Mouse (Mus musculus): ENCODE measurements around the gene D630039A03Rik. TPM values are rescaled to one million over a fixed set of nuclear protein-coding genes. Genes with fewer than 3 reads are reported as not detected.

The D630039A03Rik gene
- polyA plus RNA-seq, 1 experiment from 2014 or later = not detected

- no peak overlapping the region for H3K27ac ChIP-seq (ENCODE audit: low read depth, low read length)
- no peak overlapping the region for H3K9ac ChIP-seq (ENCODE audit: low read length)
- H3K9me3 ChIP-seq (ENCODE audit: control insufficient read depth, low read length) = no peaks in the 10 kb centered on the region
- no peak overlapping the region for H3K4me2 ChIP-seq (ENCODE audit: low read depth, low read length, severe bottlenecking)
- no peaks in the 10 kb centered on the region for H3K27me3 ChIP-seq (ENCODE audit: control insufficient read depth, insufficient read depth, low read length)
- H3K4me3 ChIP-seq (ENCODE audit: low read depth, low read length) = no peak overlapping the region
- ATAC-seq (replicated peaks; ENCODE audit: low FRiP score) (no peak), DNase-seq (ENCODE audit: low spot score) (no peak)
- H3K4me1 ChIP-seq (replicated peaks; ENCODE audit: control insufficient read depth, insufficient read depth, low read length) = no peaks in the 10 kb centered on the region
- H3K36me3 ChIP-seq (ENCODE audit: control insufficient read depth, insufficient read depth, low read length) = no peaks in the 10 kb centered on the region
- 48% methylated on average over 10 of the region's 10 CpGs for WGBS
Observed at GRCm38 (mm10) chr4:57867454-57867853, 48.6 kb downstream of the D630039A03Rik start.

GRCm38 (mm10) chr4:57866990-57867389 lies 49.1 kb downstream of the D630039A03Rik start:
- no peaks in the 10 kb centered on the region for H3K36me3 ChIP-seq (ENCODE audit: control insufficient read depth, insufficient read depth, low read length)
- no peak overlapping the region for H3K27ac ChIP-seq (ENCODE audit: low read depth, low read length)
- H3K9me3 ChIP-seq (ENCODE audit: control insufficient read depth, low read length) = no peaks in the 10 kb centered on the region
- no peak overlapping the region for H3K9ac ChIP-seq (ENCODE audit: low read length)
- H3K4me3 ChIP-seq (ENCODE audit: low read depth, low read length) = no peak overlapping the region
- no peak for ATAC-seq (replicated peaks; ENCODE audit: low FRiP score)
- H3K27me3 ChIP-seq (ENCODE audit: control insufficient read depth, insufficient read depth, low read length) = no peaks in the 10 kb centered on the region
- H3K4me1 ChIP-seq (replicated peaks; ENCODE audit: control insufficient read depth, insufficient read depth, low read length) = no peaks in the 10 kb centered on the region
- no peak for DNase-seq (ENCODE audit: low spot score)
- 77% methylated on average over 9 of the region's 9 CpGs for WGBS
- H3K4me2 ChIP-seq (ENCODE audit: low read depth, low read length, severe bottlenecking) = no peak overlapping the region

- no peak for DNase-seq (ENCODE audit: low spot score)
- no peak for ATAC-seq (replicated peaks; ENCODE audit: low FRiP score)
- H3K9me3 ChIP-seq (ENCODE audit: control insufficient read depth, low read length) = no peaks in the 10 kb centered on the region
- no peak overlapping the region for H3K4me2 ChIP-seq (ENCODE audit: low read depth, low read length, severe bottlenecking)
- H3K36me3 ChIP-seq (ENCODE audit: control insufficient read depth, insufficient read depth, low read length) = no peaks in the 10 kb centered on the region
- no peak overlapping the region for H3K27ac ChIP-seq (ENCODE audit: low read depth, low read length)
- 11% methylated on average over 2 of the region's 2 CpGs for WGBS
- H3K27me3 ChIP-seq (ENCODE audit: control insufficient read depth, insufficient read depth, low read length) = no peaks in the 10 kb centered on the region
- H3K9ac ChIP-seq (ENCODE audit: low read length) = no peak overlapping the region
- no peaks in the 10 kb centered on the region for H3K4me1 ChIP-seq (replicated peaks; ENCODE audit: control insufficient read depth, insufficient read depth, low read length)
- H3K4me3 ChIP-seq (ENCODE audit: low read depth, low read length) = no peak overlapping the region
Observed at GRCm38 (mm10) chr4:57866088-57866487, 50.0 kb downstream of the D630039A03Rik start.

GRCm38 (mm10) chr4:57862269-57862986 lies 53.7 kb downstream of the D630039A03Rik start:
- no peaks in the 10 kb centered on the region for H3K4me1 ChIP-seq (replicated peaks; ENCODE audit: control insufficient read depth, insufficient read depth, low read length)

GRCm38 (mm10) chr4:57861856-57862255 lies 54.2 kb downstream of the D630039A03Rik start:
- H3K9me3 ChIP-seq (ENCODE audit: control insufficient read depth, low read length) = no peaks in the 10 kb centered on the region
- DNase-seq (ENCODE audit: low spot score) (no peak), ATAC-seq (replicated peaks; ENCODE audit: low FRiP score) (no peak)
- WGBS = 94% methylated on average over 8 of the region's 8 CpGs
- H3K9ac ChIP-seq (ENCODE audit: low read length) = no peak overlapping the region
- H3K4me2 ChIP-seq (ENCODE audit: low read depth, low read length, severe bottlenecking) = no peak overlapping the region
- no peak overlapping the region for H3K4me3 ChIP-seq (ENCODE audit: low read depth, low read length)
- no peaks in the 10 kb centered on the region for H3K27me3 ChIP-seq (ENCODE audit: control insufficient read depth, insufficient read depth, low read length)
- no peaks in the 10 kb centered on the region for H3K4me1 ChIP-seq (replicated peaks; ENCODE audit: control insufficient read depth, insufficient read depth, low read length)
- no peak overlapping the region for H3K27ac ChIP-seq (ENCODE audit: low read depth, low read length)
- H3K36me3 ChIP-seq (ENCODE audit: control insufficient read depth, insufficient read depth, low read length) = 0 out of 2 replicates have a peak, but pooled peaks cover 3% of the 10 kb centered on the region

More at GRCm38 (mm10) chr4:57862269-57862986, 53.7 kb downstream of the D630039A03Rik start:
- DNase-seq (ENCODE audit: low spot score) (no peak), ATAC-seq (replicated peaks; ENCODE audit: low FRiP score) (no peak)
- H3K9me3 ChIP-seq (ENCODE audit: control insufficient read depth, low read length) = no peaks in the 10 kb centered on the region
- H3K27ac ChIP-seq (ENCODE audit: low read depth, low read length) = no peak overlapping the region
- no peak overlapping the region for H3K9ac ChIP-seq (ENCODE audit: low read length)
- H3K4me2 ChIP-seq (ENCODE audit: low read depth, low read length, severe bottlenecking) = no peak overlapping the region
- H3K27me3 ChIP-seq (ENCODE audit: control insufficient read depth, insufficient read depth, low read length) = no peaks in the 10 kb centered on the region
- no peak overlapping the region for H3K4me3 ChIP-seq (ENCODE audit: low read depth, low read length)
- WGBS = 87% methylated on average over 9 of the region's 9 CpGs
- no peaks in the 10 kb centered on the region for H3K36me3 ChIP-seq (ENCODE audit: control insufficient read depth, insufficient read depth, low read length)

GRCm38 (mm10) chr4:57861166-57861565 lies 54.9 kb downstream of the D630039A03Rik start:
- 80% methylated on average over 6 of the region's 6 CpGs for WGBS
- Histone ChIP-seq H3K27me3 (ENCODE audit: control insufficient read depth, insufficient read depth, low read length) (no peaks in the 10 kb centered on the region), H3K36me3 (ENCODE audit: control insufficient read depth, insufficient read depth, low read length) (peaks cover 4% of the 10 kb centered on the region; the same call in 1 of the 2 replicates), H3K4me2 (ENCODE audit: low read depth, low read length, severe bottlenecking) (no peak overlapping the region), H3K4me3 (ENCODE audit: low read depth, low read length) (no peak overlapping the region), H3K9me3 (ENCODE audit: control insufficient read depth, low read length) (no peaks in the 10 kb centered on the region), H3K4me1 (replicated peaks; ENCODE audit: control insufficient read depth, insufficient read depth, low read length) (no peaks in the 10 kb centered on the region), H3K9ac (ENCODE audit: low read length) (no peak overlapping the region), H3K27ac (ENCODE audit: low read depth, low read length) (no peak overlapping the region)
- no peak for ATAC-seq (replicated peaks; ENCODE audit: low FRiP score)
- DNase-seq (ENCODE audit: low spot score) = peak; percentile 20

GRCm38 (mm10) chr4:57860204-57860611 lies 55.9 kb downstream of the D630039A03Rik start:
- Histone ChIP-seq H3K4me1 (replicated peaks; ENCODE audit: control insufficient read depth, insufficient read depth, low read length) (no peaks in the 10 kb centered on the region), H3K4me2 (ENCODE audit: low read depth, low read length, severe bottlenecking) (no peak overlapping the region), H3K27me3 (ENCODE audit: control insufficient read depth, insufficient read depth, low read length) (no peaks in the 10 kb centered on the region), H3K9me3 (ENCODE audit: control insufficient read depth, low read length) (no peaks in the 10 kb centered on the region), H3K9ac (ENCODE audit: low read length) (no peak overlapping the region), H3K27ac (ENCODE audit: low read depth, low read length) (no peak overlapping the region), H3K4me3 (ENCODE audit: low read depth, low read length) (no peak overlapping the region), H3K36me3 (ENCODE audit: control insufficient read depth, insufficient read depth, low read length) (peaks cover 4% of the 10 kb centered on the region; the same call in 1 of the 2 replicates)
- ATAC-seq (replicated peaks; ENCODE audit: low FRiP score) (no peak), DNase-seq (ENCODE audit: low spot score) (peak; percentile 20)
- WGBS = 86% methylated on average over 6 of the region's 6 CpGs
